Mouse (Mus musculus): ENCODE measurements around the gene Jarid2. TPM values are rescaled to one million over a fixed set of nuclear protein-coding genes. Genes with fewer than 3 reads are reported as not detected.

Gene Jarid2
- polyA plus RNA-seq, 1 experiment from 2014 or later = 34.5 TPM

- ATAC-seq (ENCODE audit: insufficient number of reproducible peaks, low FRiP score, low TSS enrichment, low read depth) (no peak), DNase-seq (ENCODE audit: low spot score) (no peak)
- Histone ChIP-seq H3K4me3 (ENCODE audit: low read depth, low read length) (no peak overlapping the region), H3K9ac (ENCODE audit: low read length) (no peak overlapping the region), H3K4me1 (ENCODE audit: control insufficient read depth, insufficient read depth, low read length) (0 out of 2 replicates have a peak, but pooled peaks cover 8% of the 10 kb centered on the region), H3K4me2 (ENCODE audit: low read depth, severe bottlenecking) (no peak overlapping the region), H3K9me3 (ENCODE audit: control insufficient read depth, low read length) (no peaks in the 10 kb centered on the region), H3K36me3 (ENCODE audit: control insufficient read depth, insufficient read depth, low read length) (peaks cover 3% of the 10 kb centered on the region; the same call in 1 of the 2 replicates), H3K27me3 (ENCODE audit: control insufficient read depth, insufficient read depth, low read length) (no peaks in the 10 kb centered on the region), H3K27ac (replicated peaks; ENCODE audit: low read depth, low read length) (no peak overlapping the region)
- 36% methylated on average over 5 of the region's 5 CpGs for WGBS
These were observed 162.8 kb downstream of the Jarid2 start for GRCm38 (mm10) chr13:44891813-44892730.

GRCm38 (mm10) chr13:44896211-44896610, 166.9 kb downstream of the Jarid2 start:
- no peak overlapping the region for H3K9ac ChIP-seq (ENCODE audit: low read length)
- no peak overlapping the region for H3K4me2 ChIP-seq (ENCODE audit: low read depth, severe bottlenecking)
- ATAC-seq (ENCODE audit: insufficient number of reproducible peaks, low FRiP score, low TSS enrichment, low read depth) (no peak), DNase-seq (ENCODE audit: low spot score) (no peak)
- WGBS = 95% methylated on average over 12 of the region's 12 CpGs
- no peaks in the 10 kb centered on the region for H3K9me3 ChIP-seq (ENCODE audit: control insufficient read depth, low read length)
- H3K27me3 ChIP-seq (ENCODE audit: control insufficient read depth, insufficient read depth, low read length) = no peaks in the 10 kb centered on the region
- peaks cover 3% of the 10 kb centered on the region; the same call in 1 of the 2 replicates for H3K36me3 ChIP-seq (ENCODE audit: control insufficient read depth, insufficient read depth, low read length)
- H3K4me1 ChIP-seq (ENCODE audit: control insufficient read depth, insufficient read depth, low read length) = 0 out of 2 replicates have a peak, but pooled peaks cover 8% of the 10 kb centered on the region
- H3K4me3 ChIP-seq (ENCODE audit: low read depth, low read length) = no peak overlapping the region
- no peak overlapping the region for H3K27ac ChIP-seq (replicated peaks; ENCODE audit: low read depth, low read length)

- no peak for DNase-seq (ENCODE audit: low spot score)
- Histone ChIP-seq H3K9me3 (ENCODE audit: control insufficient read depth, low read length) (no peaks in the 10 kb centered on the region), H3K4me2 (ENCODE audit: low read depth, severe bottlenecking) (no peak overlapping the region), H3K4me3 (ENCODE audit: low read depth, low read length) (no peak overlapping the region), H3K4me1 (ENCODE audit: control insufficient read depth, insufficient read depth, low read length) (no peaks in the 10 kb centered on the region), H3K9ac (ENCODE audit: low read length) (no peak overlapping the region), H3K36me3 (ENCODE audit: control insufficient read depth, insufficient read depth, low read length) (peaks cover 8% of the 10 kb centered on the region; the same call in 1 of the 2 replicates), H3K27ac (replicated peaks; ENCODE audit: low read depth, low read length) (no peak overlapping the region), H3K27me3 (ENCODE audit: control insufficient read depth, insufficient read depth, low read length) (no peaks in the 10 kb centered on the region)
- WGBS = 95% methylated on average over 6 of the region's 6 CpGs
- ATAC-seq (ENCODE audit: insufficient number of reproducible peaks, low FRiP score, low TSS enrichment, low read depth) = no peak
These were observed 173.0 kb downstream of the Jarid2 start for GRCm38 (mm10) chr13:44902299-44902698.

GRCm38 (mm10) chr13:44903416-44903815, 174.1 kb downstream of the Jarid2 start:
- no peak for DNase-seq (ENCODE audit: low spot score)
- Histone ChIP-seq H3K27me3 (ENCODE audit: control insufficient read depth, insufficient read depth, low read length) (no peaks in the 10 kb centered on the region), H3K9ac (ENCODE audit: low read length) (no peak overlapping the region), H3K9me3 (ENCODE audit: control insufficient read depth, low read length) (no peaks in the 10 kb centered on the region), H3K4me2 (ENCODE audit: low read depth, severe bottlenecking) (no peak overlapping the region), H3K4me1 (ENCODE audit: control insufficient read depth, insufficient read depth, low read length) (no peaks in the 10 kb centered on the region), H3K4me3 (ENCODE audit: low read depth, low read length) (no peak overlapping the region), H3K27ac (replicated peaks; ENCODE audit: low read depth, low read length) (no peak overlapping the region), H3K36me3 (ENCODE audit: control insufficient read depth, insufficient read depth, low read length) (peaks cover 14% of the 10 kb centered on the region; the same call in 1 of the 2 replicates)
- no peak for ATAC-seq (ENCODE audit: insufficient number of reproducible peaks, low FRiP score, low TSS enrichment, low read depth)

GRCm38 (mm10) chr13:44904271-44904670, 175.0 kb downstream of the Jarid2 start:
- ATAC-seq (ENCODE audit: insufficient number of reproducible peaks, low FRiP score, low TSS enrichment, low read depth) (no peak), DNase-seq (ENCODE audit: low spot score) (no peak)
- H3K4me3 ChIP-seq (ENCODE audit: low read depth, low read length) = no peak overlapping the region
- H3K9ac ChIP-seq (ENCODE audit: low read length) = no peak overlapping the region
- no peaks in the 10 kb centered on the region for H3K27me3 ChIP-seq (ENCODE audit: control insufficient read depth, insufficient read depth, low read length)
- 0 out of 2 replicates have a peak, but pooled peaks cover 2% of the 10 kb centered on the region for H3K4me1 ChIP-seq (ENCODE audit: control insufficient read depth, insufficient read depth, low read length)
- H3K4me2 ChIP-seq (ENCODE audit: low read depth, severe bottlenecking) = no peak overlapping the region
- H3K9me3 ChIP-seq (ENCODE audit: control insufficient read depth, low read length) = no peaks in the 10 kb centered on the region
- WGBS = 78% methylated on average over 1 of the region's 1 CpGs
- H3K27ac ChIP-seq (replicated peaks; ENCODE audit: low read depth, low read length) = no peak overlapping the region
- H3K36me3 ChIP-seq (ENCODE audit: control insufficient read depth, insufficient read depth, low read length) = peaks cover 14% of the 10 kb centered on the region; the same call in 1 of the 2 replicates

GRCm38 (mm10) chr13:44906141-44906540, 176.9 kb downstream of the Jarid2 start:
- ATAC-seq (ENCODE audit: insufficient number of reproducible peaks, low FRiP score, low TSS enrichment, low read depth) (no peak), DNase-seq (ENCODE audit: low spot score) (no peak)
- no peaks in the 10 kb centered on the region for H3K27me3 ChIP-seq (ENCODE audit: control insufficient read depth, insufficient read depth, low read length)
- 92% methylated on average over 11 of the region's 11 CpGs for WGBS
- no peaks in the 10 kb centered on the region for H3K9me3 ChIP-seq (ENCODE audit: control insufficient read depth, low read length)
- no peak overlapping the region for H3K4me3 ChIP-seq (ENCODE audit: low read depth, low read length)
- H3K4me1 ChIP-seq (ENCODE audit: control insufficient read depth, insufficient read depth, low read length) = 0 out of 2 replicates have a peak, but pooled peaks cover 2% of the 10 kb centered on the region
- peaks cover 16% of the 10 kb centered on the region; the same call in 1 of the 2 replicates for H3K36me3 ChIP-seq (ENCODE audit: control insufficient read depth, insufficient read depth, low read length)
- H3K27ac ChIP-seq (replicated peaks; ENCODE audit: low read depth, low read length) = no peak overlapping the region
- no peak overlapping the region for H3K9ac ChIP-seq (ENCODE audit: low read length)
- no peak overlapping the region for H3K4me2 ChIP-seq (ENCODE audit: low read depth, severe bottlenecking)

- Histone ChIP-seq H3K4me2 (ENCODE audit: low read depth, severe bottlenecking) (no peak overlapping the region), H3K4me3 (ENCODE audit: low read depth, low read length) (no peak overlapping the region), H3K4me1 (ENCODE audit: control insufficient read depth, insufficient read depth, low read length) (0 out of 2 replicates have a peak, but pooled peaks cover 2% of the 10 kb centered on the region), H3K36me3 (ENCODE audit: control insufficient read depth, insufficient read depth, low read length) (peaks cover 17% of the 10 kb centered on the region; the same call in 1 of the 2 replicates), H3K27me3 (ENCODE audit: control insufficient read depth, insufficient read depth, low read length) (no peaks in the 10 kb centered on the region), H3K9ac (ENCODE audit: low read length) (no peak overlapping the region), H3K27ac (replicated peaks; ENCODE audit: low read depth, low read length) (no peak overlapping the region), H3K9me3 (ENCODE audit: control insufficient read depth, low read length) (no peaks in the 10 kb centered on the region)
- no peak for DNase-seq (ENCODE audit: low spot score)
- WGBS = 78% methylated on average over 6 of the region's 6 CpGs
- no peak for ATAC-seq (ENCODE audit: insufficient number of reproducible peaks, low FRiP score, low TSS enrichment, low read depth)
These were observed 178.4 kb downstream of the Jarid2 start for GRCm38 (mm10) chr13:44907702-44908101.

GRCm38 (mm10) chr13:44908790-44909189, 179.5 kb downstream of the Jarid2 start:
- Histone ChIP-seq H3K27ac (replicated peaks; ENCODE audit: low read depth, low read length) (no peak overlapping the region), H3K27me3 (ENCODE audit: control insufficient read depth, insufficient read depth, low read length) (no peaks in the 10 kb centered on the region), H3K4me1 (ENCODE audit: control insufficient read depth, insufficient read depth, low read length) (0 out of 2 replicates have a peak, but pooled peaks cover 2% of the 10 kb centered on the region), H3K4me3 (ENCODE audit: low read depth, low read length) (no peak overlapping the region), H3K36me3 (ENCODE audit: control insufficient read depth, insufficient read depth, low read length) (peaks cover 15% of the 10 kb centered on the region; the same call in 1 of the 2 replicates), H3K9ac (ENCODE audit: low read length) (no peak overlapping the region), H3K4me2 (ENCODE audit: low read depth, severe bottlenecking) (no peak overlapping the region), H3K9me3 (ENCODE audit: control insufficient read depth, low read length) (no peaks in the 10 kb centered on the region)
- no peak for ATAC-seq (ENCODE audit: insufficient number of reproducible peaks, low FRiP score, low TSS enrichment, low read depth)
- no peak for DNase-seq (ENCODE audit: low spot score)
- WGBS = 13% methylated on average over 1 of the region's 1 CpGs

All from limb, embryonic 11.5 days (tissue).